Mouse (Mus musculus): ENCODE results near the gene Irf2. TPM values are rescaled to one million over a fixed set of nuclear protein-coding genes. Genes with fewer than 3 reads are reported as not detected.

The Irf2 gene
- polyA plus RNA-seq, 1 experiment from 2014 or later: 43.3 TPM

GRCm38 (mm10) chr8:46804721-46805120 is 65.2 kb downstream of the Irf2 start:
- Histone ChIP-seq H3K4me2 (replicated peaks; ENCODE audit: low read depth) (no peak overlapping the region), H3K4me1 (replicated peaks; ENCODE audit: control insufficient read depth, insufficient read depth, low read length) (0 out of 2 replicates have a peak, but pooled peaks cover 5% of the 10 kb centered on the region), H3K4me3 (ENCODE audit: low read depth, low read length) (no peak overlapping the region), H3K27me3 (replicated peaks; ENCODE audit: control insufficient read depth, insufficient read depth, low read length) (no peaks in the 10 kb centered on the region), H3K27ac (ENCODE audit: low read depth, low read length) (no peak overlapping the region), H3K9ac (ENCODE audit: low read depth, low read length) (no peak overlapping the region), H3K9me3 (ENCODE audit: control insufficient read depth) (no peaks in the 10 kb centered on the region), H3K36me3 (ENCODE audit: control insufficient read depth, insufficient read depth) (peaks cover 26% of the 10 kb centered on the region)
- 75% methylated on average over 5 of the region's 5 CpGs for WGBS
- TF ChIP-seq CTCF (IDR thresholded peaks at IDR 0.05; ENCODE audit: low read depth): no peak
- ATAC-seq: no peak

GRCm38 (mm10) chr8:46811021-46811622 is 71.6 kb downstream of the Irf2 start:
- peak; percentile 96 for ATAC-seq
- no peak for TF ChIP-seq CTCF (IDR thresholded peaks at IDR 0.05; ENCODE audit: low read depth)

GRCm38 (mm10) chr8:46811944-46812343 is 72.4 kb downstream of the Irf2 start:
- Histone ChIP-seq H3K27me3 (replicated peaks; ENCODE audit: control insufficient read depth, insufficient read depth, low read length) (no peaks in the 10 kb centered on the region), H3K4me2 (replicated peaks; ENCODE audit: low read depth) (no peak overlapping the region), H3K9ac (ENCODE audit: low read depth, low read length) (no peak overlapping the region), H3K36me3 (ENCODE audit: control insufficient read depth, insufficient read depth) (peaks cover 41% of the 10 kb centered on the region), H3K9me3 (ENCODE audit: control insufficient read depth) (no peaks in the 10 kb centered on the region), H3K4me3 (ENCODE audit: low read depth, low read length) (no peak overlapping the region), H3K4me1 (replicated peaks; ENCODE audit: control insufficient read depth, insufficient read depth, low read length) (no peaks in the 10 kb centered on the region; the same call in 1 of the 2 replicates), H3K27ac (ENCODE audit: low read depth, low read length) (peak overlapping the region; percentile 73; the same call in 1 of the 2 replicates)
- no peak for TF ChIP-seq CTCF (IDR thresholded peaks at IDR 0.05; ENCODE audit: low read depth)
- 81% methylated on average over 2 of the region's 2 CpGs for WGBS
- ATAC-seq: no peak

More at GRCm38 (mm10) chr8:46811021-46811622, 71.6 kb downstream of the Irf2 start:
- peak overlapping the region; percentile 32 for H3K4me2 ChIP-seq (replicated peaks; ENCODE audit: low read depth)
- H3K27ac ChIP-seq (ENCODE audit: low read depth, low read length): peak overlapping the region; percentile 73
- no peaks in the 10 kb centered on the region for H3K27me3 ChIP-seq (replicated peaks; ENCODE audit: control insufficient read depth, insufficient read depth, low read length)
- no peak overlapping the region for H3K9ac ChIP-seq (ENCODE audit: low read depth, low read length)
- H3K9me3 ChIP-seq (ENCODE audit: control insufficient read depth): no peaks in the 10 kb centered on the region
- H3K36me3 ChIP-seq (ENCODE audit: control insufficient read depth, insufficient read depth): peaks cover 42% of the 10 kb centered on the region
- no peak overlapping the region for H3K4me3 ChIP-seq (ENCODE audit: low read depth, low read length)
- H3K4me1 ChIP-seq (replicated peaks; ENCODE audit: control insufficient read depth, insufficient read depth, low read length): no peaks in the 10 kb centered on the region; the same call in 1 of the 2 replicates
- 40% methylated on average over 11 of the region's 11 CpGs for WGBS

GRCm38 (mm10) chr8:46812966-46813365 is 73.4 kb downstream of the Irf2 start:
- H3K4me2 ChIP-seq (replicated peaks; ENCODE audit: low read depth): no peak overlapping the region
- no peak for TF ChIP-seq CTCF (IDR thresholded peaks at IDR 0.05; ENCODE audit: low read depth)
- H3K4me3 ChIP-seq (ENCODE audit: low read depth, low read length): no peak overlapping the region
- 95% methylated on average over 4 of the region's 4 CpGs for WGBS
- H3K9me3 ChIP-seq (ENCODE audit: control insufficient read depth): no peaks in the 10 kb centered on the region
- no peaks in the 10 kb centered on the region; the same call in 1 of the 2 replicates for H3K4me1 ChIP-seq (replicated peaks; ENCODE audit: control insufficient read depth, insufficient read depth, low read length)
- no peak for ATAC-seq
- no peak overlapping the region for H3K9ac ChIP-seq (ENCODE audit: low read depth, low read length)
- H3K27ac ChIP-seq (ENCODE audit: low read depth, low read length): no peak overlapping the region
- H3K27me3 ChIP-seq (replicated peaks; ENCODE audit: control insufficient read depth, insufficient read depth, low read length): no peaks in the 10 kb centered on the region
- H3K36me3 ChIP-seq (ENCODE audit: control insufficient read depth, insufficient read depth): peaks cover 38% of the 10 kb centered on the region

GRCm38 (mm10) chr8:46818106-46818989 is 78.8 kb downstream of the Irf2 start:
- H3K4me2 ChIP-seq (replicated peaks; ENCODE audit: low read depth): no peak overlapping the region
- no peak overlapping the region for H3K4me3 ChIP-seq (ENCODE audit: low read depth, low read length)
- 75% methylated on average over 14 of the region's 14 CpGs for WGBS
- H3K36me3 ChIP-seq (ENCODE audit: control insufficient read depth, insufficient read depth): peaks cover 54% of the 10 kb centered on the region
- no peak for ATAC-seq
- H3K4me1 ChIP-seq (replicated peaks; ENCODE audit: control insufficient read depth, insufficient read depth, low read length): no peaks in the 10 kb centered on the region
- H3K27me3 ChIP-seq (replicated peaks; ENCODE audit: control insufficient read depth, insufficient read depth, low read length): no peaks in the 10 kb centered on the region
- H3K9ac ChIP-seq (ENCODE audit: low read depth, low read length): no peak overlapping the region
- H3K27ac ChIP-seq (ENCODE audit: low read depth, low read length): no peak overlapping the region
- no peak for TF ChIP-seq CTCF (IDR thresholded peaks at IDR 0.05; ENCODE audit: low read depth)
- no peaks in the 10 kb centered on the region for H3K9me3 ChIP-seq (ENCODE audit: control insufficient read depth)

GRCm38 (mm10) chr8:46818990-46819288 is 79.4 kb downstream of the Irf2 start:
- WGBS: 65% methylated on average over 2 of the region's 2 CpGs
- Histone ChIP-seq H3K4me3 (ENCODE audit: low read depth, low read length) (no peak overlapping the region), H3K9me3 (ENCODE audit: control insufficient read depth) (no peaks in the 10 kb centered on the region), H3K27ac (ENCODE audit: low read depth, low read length) (no peak overlapping the region), H3K27me3 (replicated peaks; ENCODE audit: control insufficient read depth, insufficient read depth, low read length) (no peaks in the 10 kb centered on the region), H3K36me3 (ENCODE audit: control insufficient read depth, insufficient read depth) (peaks cover 60% of the 10 kb centered on the region), H3K4me1 (replicated peaks; ENCODE audit: control insufficient read depth, insufficient read depth, low read length) (no peaks in the 10 kb centered on the region), H3K9ac (ENCODE audit: low read depth, low read length) (no peak overlapping the region), H3K4me2 (replicated peaks; ENCODE audit: low read depth) (no peak overlapping the region)
- no peak for ATAC-seq
- no peak for TF ChIP-seq CTCF (IDR thresholded peaks at IDR 0.05; ENCODE audit: low read depth)
